Mouse (Mus musculus): ENCODE data around the gene Chil1. TPM values are rescaled to one million over a fixed set of nuclear protein-coding genes. Genes with fewer than 3 reads are reported as not detected.

Chil1 gene
- polyA plus RNA-seq, 1 experiment from 2014 or later: 3.7 TPM

- 76% methylated on average over 5 of the region's 5 CpGs for WGBS
- no peak for ATAC-seq (replicated peaks)
Observed at GRCm38 (mm10) chr1:134188217-134188616, 6.2 kb downstream of the Chil1 start.

GRCm38 (mm10) chr1:134188989-134189729 lies 7.2 kb downstream of the Chil1 start:
- Histone ChIP-seq H3K9ac (replicated peaks) (no peak overlapping the region), H3K4me1 (peaks cover 17% of the 10 kb centered on the region), H3K27ac (replicated peaks) (0 out of 2 replicates have a peak overlapping the region, but pooled peaks have one; percentile 20), H3K27me3 (no peaks in the 10 kb centered on the region), H3K4me2 (replicated peaks) (no peak overlapping the region; the same call in 1 of the 2 replicates), H3K4me3 (no peak overlapping the region), H3K36me3 (no peaks in the 10 kb centered on the region), H3K9me3 (no peaks in the 10 kb centered on the region)
- WGBS: 21% methylated on average over 12 of the region's 12 CpGs
- peak; percentile 66 for ATAC-seq (replicated peaks)

More at GRCm38 (mm10) chr1:134188217-134188616, 6.2 kb downstream of the Chil1 start:
- Histone ChIP-seq H3K4me1 (peaks cover 17% of the 10 kb centered on the region), H3K4me3 (no peak overlapping the region), H3K9me3 (no peaks in the 10 kb centered on the region), H3K36me3 (no peaks in the 10 kb centered on the region), H3K9ac (replicated peaks) (no peak overlapping the region), H3K27ac (replicated peaks) (0 out of 2 replicates have a peak overlapping the region, but pooled peaks have one; percentile 20), H3K4me2 (replicated peaks) (no peak overlapping the region), H3K27me3 (no peaks in the 10 kb centered on the region)

- no peaks in the 10 kb centered on the region for H3K9me3 ChIP-seq
- peaks cover 28% of the 10 kb centered on the region for H3K4me1 ChIP-seq
- WGBS: 86% methylated on average over 5 of the region's 5 CpGs
- no peaks in the 10 kb centered on the region for H3K36me3 ChIP-seq
- no peak overlapping the region for H3K4me2 ChIP-seq (replicated peaks)
- no peaks in the 10 kb centered on the region for H3K27me3 ChIP-seq
- no peak overlapping the region for H3K9ac ChIP-seq (replicated peaks)
- H3K4me3 ChIP-seq: no peak overlapping the region
- ATAC-seq (replicated peaks): no peak
- H3K27ac ChIP-seq (replicated peaks): no peak overlapping the region
Observed at GRCm38 (mm10) chr1:134191192-134191591, 9.2 kb downstream of the Chil1 start.

- no peaks in the 10 kb centered on the region for H3K9me3 ChIP-seq
- no peaks in the 10 kb centered on the region for H3K36me3 ChIP-seq
- H3K4me1 ChIP-seq: peaks cover 28% of the 10 kb centered on the region
- H3K27me3 ChIP-seq: no peaks in the 10 kb centered on the region
- 60% methylated on average over 4 of the region's 4 CpGs for WGBS
- H3K9ac ChIP-seq (replicated peaks): no peak overlapping the region
- no peak overlapping the region for H3K4me3 ChIP-seq
- H3K4me2 ChIP-seq (replicated peaks): no peak overlapping the region
- no peak for ATAC-seq (replicated peaks)
- no peak overlapping the region for H3K27ac ChIP-seq (replicated peaks)
Observed at GRCm38 (mm10) chr1:134192024-134192423, 10.0 kb downstream of the Chil1 start.

GRCm38 (mm10) chr1:134193126-134193525 lies 11.2 kb downstream of the Chil1 start, which contains the start of gene Mybph:
TSS of gene Mybph (plus strand) at chr1:134193448.
- Histone ChIP-seq H3K9ac (replicated peaks) (no peak within 1 kb of the TSS), H3K4me1 (peaks cover 26% of the 10 kb centered on the region), H3K9me3 (no peaks in the 10 kb centered on the region), H3K27me3 (no peaks in the 10 kb centered on the region), H3K27ac (replicated peaks) (no peak within 1 kb of the TSS), H3K4me2 (replicated peaks) (no peak within 1 kb of the TSS), H3K4me3 (no peak within 1 kb of the TSS), H3K36me3 (no peaks in the 10 kb centered on the region)
- ATAC-seq (replicated peaks): no peak
- WGBS: 62% methylated on average over 1 of the region's 1 CpGs

GRCm38 (mm10) chr1:134193674-134194197 lies 11.8 kb downstream of the Chil1 start:
- peaks cover 20% of the 10 kb centered on the region for H3K4me1 ChIP-seq
- no peak overlapping the region for H3K9ac ChIP-seq (replicated peaks)
- 69% methylated on average over 7 of the region's 7 CpGs for WGBS
- no peaks in the 10 kb centered on the region for H3K36me3 ChIP-seq
- ATAC-seq (replicated peaks): no peak
- H3K9me3 ChIP-seq: no peaks in the 10 kb centered on the region
- H3K4me3 ChIP-seq: no peak overlapping the region
- H3K27ac ChIP-seq (replicated peaks): no peak overlapping the region
- no peak overlapping the region for H3K4me2 ChIP-seq (replicated peaks)
- H3K27me3 ChIP-seq: no peaks in the 10 kb centered on the region

- no peaks in the 10 kb centered on the region for H3K9me3 ChIP-seq
- H3K4me2 ChIP-seq (replicated peaks): no peak overlapping the region
- H3K4me1 ChIP-seq: peaks cover 13% of the 10 kb centered on the region
- 78% methylated on average over 16 of the region's 16 CpGs for WGBS
- no peak overlapping the region for H3K27ac ChIP-seq (replicated peaks)
- H3K4me3 ChIP-seq: no peak overlapping the region
- H3K27me3 ChIP-seq: no peaks in the 10 kb centered on the region
- no peak for ATAC-seq (replicated peaks)
- no peaks in the 10 kb centered on the region for H3K36me3 ChIP-seq
- no peak overlapping the region for H3K9ac ChIP-seq (replicated peaks)
Observed at GRCm38 (mm10) chr1:134194298-134195022, 12.5 kb downstream of the Chil1 start.

GRCm38 (mm10) chr1:134195117-134195516 lies 13.1 kb downstream of the Chil1 start:
- Histone ChIP-seq H3K9me3 (no peaks in the 10 kb centered on the region), H3K27me3 (no peaks in the 10 kb centered on the region), H3K4me1 (peaks cover 11% of the 10 kb centered on the region), H3K36me3 (no peaks in the 10 kb centered on the region), H3K4me2 (replicated peaks) (no peak overlapping the region), H3K27ac (replicated peaks) (no peak overlapping the region), H3K4me3 (no peak overlapping the region), H3K9ac (replicated peaks) (no peak overlapping the region)
- 69% methylated on average over 2 of the region's 2 CpGs for WGBS
- no peak for ATAC-seq (replicated peaks)

- no peaks in the 10 kb centered on the region for H3K9me3 ChIP-seq
- H3K27me3 ChIP-seq: no peaks in the 10 kb centered on the region
- 30% methylated on average over 3 of the region's 3 CpGs for WGBS
- no peak overlapping the region for H3K9ac ChIP-seq (replicated peaks)
- no peak overlapping the region for H3K4me3 ChIP-seq
- ATAC-seq (replicated peaks): 0 out of 2 replicates have a peak, but pooled peaks have one; percentile 28
- no peaks in the 10 kb centered on the region for H3K36me3 ChIP-seq
- no peak overlapping the region for H3K4me2 ChIP-seq (replicated peaks)
- peak overlapping the region; percentile 21; the same call in 1 of the 2 replicates for H3K27ac ChIP-seq (replicated peaks)
- peaks cover 11% of the 10 kb centered on the region for H3K4me1 ChIP-seq
Observed at GRCm38 (mm10) chr1:134195571-134195970, 13.6 kb downstream of the Chil1 start.

- Histone ChIP-seq H3K4me1 (peaks cover 11% of the 10 kb centered on the region), H3K36me3 (no peaks in the 10 kb centered on the region), H3K27me3 (no peaks in the 10 kb centered on the region), H3K4me2 (replicated peaks) (no peak overlapping the region), H3K9me3 (no peaks in the 10 kb centered on the region), H3K4me3 (no peak overlapping the region), H3K27ac (replicated peaks) (peak overlapping the region; percentile 21; the same call in 1 of the 2 replicates), H3K9ac (replicated peaks) (no peak overlapping the region)
- 45% methylated on average over 4 of the region's 4 CpGs for WGBS
- no peak for ATAC-seq (replicated peaks)
Observed at GRCm38 (mm10) chr1:134195979-134196378, 14.0 kb downstream of the Chil1 start.

- 67% methylated on average over 4 of the region's 4 CpGs for WGBS
- no peaks in the 10 kb centered on the region for H3K9me3 ChIP-seq
- H3K4me3 ChIP-seq: no peak overlapping the region
- H3K9ac ChIP-seq (replicated peaks): no peak overlapping the region
- peaks cover 13% of the 10 kb centered on the region for H3K4me1 ChIP-seq
- no peaks in the 10 kb centered on the region for H3K36me3 ChIP-seq
- H3K27ac ChIP-seq (replicated peaks): no peak overlapping the region
- H3K4me2 ChIP-seq (replicated peaks): no peak overlapping the region
- H3K27me3 ChIP-seq: no peaks in the 10 kb centered on the region
- ATAC-seq (replicated peaks): no peak
Observed at GRCm38 (mm10) chr1:134196386-134196785, 14.4 kb downstream of the Chil1 start.

GRCm38 (mm10) chr1:134197325-134197982 lies 15.5 kb downstream of the Chil1 start:
- H3K27me3 ChIP-seq: no peaks in the 10 kb centered on the region
- ATAC-seq (replicated peaks): no peak
- H3K9me3 ChIP-seq: no peaks in the 10 kb centered on the region
- H3K4me3 ChIP-seq: no peak overlapping the region
- H3K9ac ChIP-seq (replicated peaks): no peak overlapping the region
- peaks cover 15% of the 10 kb centered on the region for H3K4me1 ChIP-seq
- H3K27ac ChIP-seq (replicated peaks): no peak overlapping the region
- no peaks in the 10 kb centered on the region for H3K36me3 ChIP-seq
- no peak overlapping the region for H3K4me2 ChIP-seq (replicated peaks)
- WGBS: 77% methylated on average over 15 of the region's 15 CpGs

Data from forebrain, embryonic 15.5 days (tissue).